Mouse (Mus musculus) liver, embryonic 16.5 days (tissue): ENCODE results near the gene Sap30. TPM values are rescaled to one million over a fixed set of nuclear protein-coding genes. Genes with fewer than 3 reads are reported as not detected.
A peak's percentile ranks its signal among the peaks of the same experiment; 100 is the strongest.

ENCODE experiments used
- ATAC-seq: fragments of 200-750 bp; cut with Nextera tagmentation; 2 replicates; pipeline ENCODE4 v1.8.0; 2017; ENCODE audit warnings: low read depth, mild to moderate bottlenecking, moderate number of reproducible peaks, moderate library complexity
- H3K27ac ChIP-seq: fragments of 300-500 bp; sonication (generic); 2 replicates; pipeline ENCODE4 v1.5.1; 2014; ENCODE audit warnings: mild to moderate bottlenecking, low read length
- H3K27me3 ChIP-seq: fragments of 300-500 bp; sonication (generic); 2 replicates; pipeline ENCODE4 v1.6.1; 2014; ENCODE audit warnings: low read depth, low read length, mixed read lengths; ENCODE audit not compliant: control insufficient read depth, insufficient read depth
- H3K36me3 ChIP-seq: fragments of 300-500 bp; sonication (generic); 2 replicates; pipeline ENCODE4 v1.6.1; 2014; ENCODE audit warnings: mild to moderate bottlenecking; ENCODE audit not compliant: control insufficient read depth, insufficient read depth
- H3K4me1 ChIP-seq: fragments of 300-500 bp; sonication (generic); 2 replicates; pipeline ENCODE4 v1.6.1; 2014; ENCODE audit warnings: low read depth, low read length, mixed read lengths; ENCODE audit not compliant: control insufficient read depth
- H3K4me2 ChIP-seq: fragments of 300-500 bp; sonication (generic); 2 replicates; pipeline ENCODE4 v1.6.1; 2014; ENCODE audit warnings: low read depth, low read length, mixed read lengths
- H3K4me3 ChIP-seq: fragments of 300-500 bp; sonication (generic); 2 replicates; pipeline ENCODE4 v1.5.1; 2014; ENCODE audit warnings: low read depth, mild to moderate bottlenecking, low read length
- H3K9ac ChIP-seq: fragments of 300-500 bp; sonication (generic); 2 replicates; pipeline ENCODE4 v1.6.1; 2014; ENCODE audit warnings: low read depth, low read length
- H3K9me3 ChIP-seq: fragments of 300-500 bp; sonication (generic); replicated peaks from 2 replicates; pipeline ENCODE4 v1.6.1; 2016; ENCODE audit warnings: low read length; ENCODE audit not compliant: control insufficient read depth
- WGBS: fragments of 180-500 bp; shearing (Covaris S2); extraction: QIAGEN DNeasy Blood & Tissue Kit; methylation state at CpG from one replicate; pipeline ENCODE4 v1.1.7; 2014; ENCODE audit not compliant: insufficient replicate concordance; 5-methylcytosine and 5-hydroxymethylcytosine counted together
- polyA plus RNA-seq: library from polyadenylated mRNA; unstranded; fragments of >200 nt; fragmentation: Nextera tagmentation; extraction: Ambion mirVana; gene quantifications from 2 replicates; pipeline ENCODE4 v1.2.1, GENCODE M21; 2015

Gene Sap30
- polyA plus RNA-seq, 1 experiment from 2014 or later = 9.6 TPM

DNA sequence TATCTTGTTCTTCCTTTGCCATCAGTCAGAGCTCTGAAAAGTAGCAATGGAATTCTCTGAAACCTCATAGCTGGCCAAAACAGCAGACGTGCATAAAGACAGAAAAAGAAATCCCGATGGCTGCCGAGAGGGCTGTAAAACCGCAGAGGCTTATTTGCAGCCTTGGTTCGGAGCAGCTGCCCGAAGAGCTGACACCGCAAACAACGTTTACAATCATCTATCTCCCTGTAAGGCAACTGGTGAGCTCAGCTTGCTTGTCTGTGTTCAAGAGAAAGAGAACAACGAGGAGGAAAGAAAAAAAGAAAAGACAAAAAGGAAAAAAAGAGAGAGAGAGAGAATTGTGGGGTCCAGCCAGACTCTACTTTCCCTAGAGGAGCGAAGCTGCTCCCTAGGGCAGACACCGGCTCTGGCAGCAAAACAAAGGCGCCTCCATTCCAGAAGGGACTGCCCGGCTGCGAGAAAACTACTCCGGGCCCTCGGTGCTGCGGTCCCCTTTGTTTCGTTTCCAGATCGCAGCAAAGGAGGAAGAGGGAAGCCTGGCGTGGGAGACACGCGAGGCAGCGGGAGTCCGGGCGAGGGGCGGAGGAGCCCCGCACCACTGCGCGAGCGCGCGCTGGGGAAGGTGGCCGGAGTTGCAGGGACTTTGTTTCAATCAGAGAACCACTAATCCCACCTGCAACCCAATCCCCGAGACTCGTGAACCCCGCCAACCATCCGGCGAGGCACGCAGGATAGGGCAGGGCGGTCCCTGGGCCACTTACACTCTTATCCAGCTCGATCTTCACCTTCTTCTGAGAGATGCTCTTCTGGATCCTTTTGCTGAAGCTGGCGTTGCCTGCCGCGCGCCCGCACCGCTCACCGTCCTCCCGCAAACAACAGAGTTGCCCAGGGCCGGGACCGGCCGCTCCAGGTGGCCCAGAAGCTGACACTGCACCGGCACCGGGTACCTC, 894 bp downstream of the Sap30 start:
- peak overlapping the region; percentile 96 for H3K9ac ChIP-seq
- peak overlapping the region; percentile 90 for H3K4me2 ChIP-seq
- H3K36me3 ChIP-seq = no peaks in the 10 kb centered on the region; the same call in 1 of the 2 replicates
- H3K27me3 ChIP-seq = no peaks in the 10 kb centered on the region
- peak; percentile 41 for ATAC-seq
- H3K4me1 ChIP-seq = peaks cover 19% of the 10 kb centered on the region
- no peaks in the 10 kb centered on the region for H3K9me3 ChIP-seq
- H3K27ac ChIP-seq = peak overlapping the region; percentile 88
- peak overlapping the region; percentile 100 for H3K4me3 ChIP-seq
- under 1% methylated on average over 54 of the region's 54 CpGs for WGBS

GRCm38 (mm10) chr8:57480606-57481005, 7.1 kb downstream of the Sap30 start:
- H3K4me3 ChIP-seq = no peak overlapping the region
- H3K9me3 ChIP-seq = no peaks in the 10 kb centered on the region
- no peak overlapping the region for H3K27ac ChIP-seq
- H3K4me1 ChIP-seq = peaks cover 3% of the 10 kb centered on the region
- no peak overlapping the region for H3K4me2 ChIP-seq
- no peak overlapping the region for H3K9ac ChIP-seq
- no peak for ATAC-seq
- WGBS = 77% methylated on average over 4 of the region's 4 CpGs
- no peaks in the 10 kb centered on the region for H3K27me3 ChIP-seq
- H3K36me3 ChIP-seq = no peaks in the 10 kb centered on the region; the same call in 1 of the 2 replicates

GRCm38 (mm10) chr8:57479700-57480099, 8.0 kb downstream of the Sap30 start:
- WGBS = 75% methylated on average over 8 of the region's 8 CpGs
- no peak for ATAC-seq
- H3K36me3 ChIP-seq = no peaks in the 10 kb centered on the region; the same call in 1 of the 2 replicates

DNA sequence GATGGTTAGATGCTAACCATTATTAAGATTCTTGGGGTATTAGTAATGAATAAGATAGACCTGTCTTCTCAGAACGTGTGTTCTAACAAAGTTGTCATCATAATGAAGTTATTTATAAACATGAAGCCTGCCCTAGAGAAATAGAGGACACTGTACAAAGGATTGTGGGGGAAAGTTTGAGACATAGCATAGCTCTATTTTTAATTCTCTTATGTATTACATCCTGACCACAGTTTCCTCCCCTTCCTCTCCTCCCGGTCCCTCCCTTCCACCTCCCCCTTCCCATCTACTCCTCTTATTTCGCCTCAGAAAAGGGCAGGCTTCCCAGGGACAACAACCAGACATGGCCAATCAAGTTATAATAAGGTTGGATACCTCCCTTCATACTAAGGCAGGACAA, 9.3 kb downstream of the Sap30 start:
- Histone ChIP-seq H3K36me3 (no peaks in the 10 kb centered on the region; the same call in 1 of the 2 replicates), H3K27me3 (no peaks in the 10 kb centered on the region), H3K4me1 (no peaks in the 10 kb centered on the region), H3K27ac (no peak overlapping the region), H3K9me3 (no peaks in the 10 kb centered on the region), H3K4me3 (no peak overlapping the region), H3K4me2 (no peak overlapping the region), H3K9ac (no peak overlapping the region)
- no peak for ATAC-seq
- WGBS = 28% methylated on average over 3 of the region's 3 CpGs

More at GRCm38 (mm10) chr8:57479700-57480099, 8.0 kb downstream of the Sap30 start:
- no peaks in the 10 kb centered on the region for H3K4me1 ChIP-seq
- H3K4me2 ChIP-seq = no peak overlapping the region
- H3K4me3 ChIP-seq = no peak overlapping the region
- no peak overlapping the region for H3K27ac ChIP-seq
- no peaks in the 10 kb centered on the region for H3K27me3 ChIP-seq
- no peak overlapping the region for H3K9ac ChIP-seq
- no peaks in the 10 kb centered on the region for H3K9me3 ChIP-seq

DNA sequence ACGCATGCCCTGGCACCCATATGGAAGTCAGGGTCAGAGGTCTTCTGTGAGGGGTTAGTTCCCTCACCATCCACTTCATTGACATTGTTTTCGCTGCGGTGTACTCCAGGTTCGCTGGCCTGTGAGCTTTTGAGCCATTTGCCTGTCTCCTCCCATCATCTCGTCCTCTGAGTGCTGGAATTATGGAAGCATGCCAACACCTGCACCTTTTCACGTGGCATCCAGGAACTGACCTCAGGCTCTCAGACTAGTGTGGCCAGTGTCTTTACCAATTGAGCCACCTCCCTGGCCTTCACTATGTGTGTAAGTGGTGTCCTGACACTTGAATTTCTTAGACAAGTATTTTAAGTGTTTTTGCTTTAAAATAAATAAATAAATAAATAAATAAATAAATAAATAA, 13.9 kb downstream of the Sap30 start:
- Histone ChIP-seq H3K9me3 (no peaks in the 10 kb centered on the region), H3K4me1 (no peaks in the 10 kb centered on the region), H3K4me2 (no peak overlapping the region), H3K27ac (no peak overlapping the region), H3K4me3 (no peak overlapping the region), H3K9ac (no peak overlapping the region), H3K27me3 (no peaks in the 10 kb centered on the region), H3K36me3 (no peaks in the 10 kb centered on the region)
- 67% methylated on average over 6 of the region's 6 CpGs for WGBS
- ATAC-seq = no peak

DNA sequence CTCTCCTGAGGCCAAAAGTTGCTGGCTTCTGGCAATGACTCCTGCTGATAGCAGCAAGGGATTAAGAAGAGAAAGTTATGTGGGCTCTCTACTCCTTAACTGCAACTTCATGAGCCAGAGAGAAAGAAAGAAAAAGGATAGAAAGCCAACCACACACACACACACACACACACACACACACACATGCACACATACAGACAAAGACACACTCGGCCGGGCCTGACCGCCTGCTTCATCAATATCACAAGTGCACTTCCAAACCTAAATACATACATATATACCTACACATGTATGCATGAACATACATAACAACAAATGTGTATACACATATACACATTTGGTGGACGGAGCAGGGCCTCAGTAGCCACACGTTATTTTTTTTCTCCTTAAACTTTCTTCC, 16.8 kb downstream of the Sap30 start:
- Histone ChIP-seq H3K4me1 (no peaks in the 10 kb centered on the region), H3K27ac (no peak overlapping the region), H3K9ac (no peak overlapping the region), H3K9me3 (no peaks in the 10 kb centered on the region), H3K4me3 (no peak overlapping the region), H3K36me3 (no peaks in the 10 kb centered on the region), H3K27me3 (no peaks in the 10 kb centered on the region), H3K4me2 (no peak overlapping the region)
- ATAC-seq = no peak
- 73% methylated on average over 5 of the region's 5 CpGs for WGBS

DNA sequence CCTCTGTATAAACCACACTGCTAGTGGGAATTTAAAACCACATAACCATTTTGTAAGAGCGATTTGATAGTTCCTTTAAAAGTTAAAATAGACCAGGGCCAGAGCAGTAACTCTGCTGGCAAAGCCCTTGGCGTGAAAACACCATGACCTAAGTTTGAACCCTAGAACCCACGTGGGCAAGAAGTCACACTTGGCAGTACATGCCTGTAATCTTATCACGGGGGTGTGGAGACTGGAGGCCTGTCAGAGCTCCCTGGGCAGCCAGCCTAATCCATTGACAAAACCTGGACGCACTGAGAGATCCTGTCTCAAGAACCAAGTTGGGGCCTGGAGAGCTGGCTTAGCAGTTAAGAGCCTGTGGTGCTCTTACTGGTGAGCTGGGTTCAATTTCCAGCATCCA, 19.0 kb downstream of the Sap30 start:
- Histone ChIP-seq H3K9me3 (no peaks in the 10 kb centered on the region), H3K27me3 (no peaks in the 10 kb centered on the region), H3K4me2 (no peak overlapping the region), H3K4me1 (no peaks in the 10 kb centered on the region), H3K27ac (no peak overlapping the region), H3K36me3 (no peaks in the 10 kb centered on the region), H3K9ac (no peak overlapping the region), H3K4me3 (no peak overlapping the region)
- WGBS = 42% methylated on average over 5 of the region's 5 CpGs
- ATAC-seq = no peak

GRCm38 (mm10) chr8:57463757-57464156, 23.9 kb downstream of the Sap30 start:
- no peak for ATAC-seq
- Histone ChIP-seq H3K27ac (no peak overlapping the region), H3K36me3 (no peaks in the 10 kb centered on the region), H3K27me3 (no peaks in the 10 kb centered on the region), H3K4me2 (no peak overlapping the region), H3K4me1 (no peaks in the 10 kb centered on the region), H3K9me3 (no peaks in the 10 kb centered on the region), H3K9ac (no peak overlapping the region), H3K4me3 (no peak overlapping the region)
- WGBS = 64% methylated on average over 3 of the region's 3 CpGs

GRCm38 (mm10) chr8:57462839-57463238, 24.8 kb downstream of the Sap30 start:
- Histone ChIP-seq H3K27me3 (no peaks in the 10 kb centered on the region), H3K9ac (no peak overlapping the region), H3K27ac (no peak overlapping the region), H3K36me3 (no peaks in the 10 kb centered on the region), H3K4me3 (no peak overlapping the region), H3K9me3 (no peaks in the 10 kb centered on the region), H3K4me2 (no peak overlapping the region), H3K4me1 (no peaks in the 10 kb centered on the region)
- 6% methylated on average over 1 of the region's 1 CpGs for WGBS
- no peak for ATAC-seq
